Mouse (Mus musculus) liver, embryonic 14.5 days (tissue): ENCODE results near the gene Olfr1212. TPM values are rescaled to one million over a fixed set of nuclear protein-coding genes. Genes with fewer than 3 reads are reported as not detected.

ENCODE experiments used
- ATAC-seq: fragments of 200-750 bp; cut with Nextera tagmentation; 2 replicates; pipeline ENCODE4 v1.8.0; 2017; ENCODE audit warnings: moderate number of reproducible peaks, mild to moderate bottlenecking, moderate library complexity; ENCODE audit not compliant: insufficient read depth
- DNase-seq, 3 experiments: peaks; one replicate each; pipeline ENCODE4 v3.0.0-alpha.2; 2012 to 2013; ENCODE audit warnings: low read depth in 3 of 3, low spot score in 3 of 3
- H3K27ac ChIP-seq: fragments of 300-500 bp; sonication (generic); 2 replicates; pipeline ENCODE4 v1.5.1; 2014; ENCODE audit warnings: moderate library complexity, mild to moderate bottlenecking, control low read depth, inconsistent platforms
- H3K27me3 ChIP-seq: fragments of 300-500 bp; sonication (generic); 2 replicates; pipeline ENCODE4 v1.6.1; 2014; ENCODE audit warnings: mild to moderate bottlenecking, low read length, moderate library complexity; ENCODE audit not compliant: control insufficient read depth, insufficient read depth
- H3K36me3 ChIP-seq: fragments of 300-500 bp; sonication (generic); replicated peaks from 2 replicates; pipeline ENCODE4 v1.6.1; 2014; ENCODE audit warnings: low read depth; ENCODE audit not compliant: control insufficient read depth, insufficient read depth
- H3K4me1 ChIP-seq, 2 experiments: fragments of 200-500 bp in 1 of 2; fragments of 300-500 bp in 1 of 2; sonication (generic) in 1 of 2; replicated peaks; 2 replicates each; pipeline ENCODE4 v1.6.1; 2012 to 2014; ENCODE audit warnings: antibody characterized with exemption in 1 of 2, inconsistent platforms in 1 of 2, low read length in 1 of 2; ENCODE audit not compliant: control insufficient read depth in 2 of 2, insufficient read depth in 2 of 2
- H3K4me2 ChIP-seq: fragments of 300-500 bp; sonication (generic); 2 replicates; pipeline ENCODE4 v1.6.1; 2014; ENCODE audit warnings: low read depth, mild to moderate bottlenecking, control low read depth, moderate library complexity
- H3K4me3 ChIP-seq, 2 experiments: fragments of 200-500 bp in 1 of 2; fragments of 300-500 bp in 1 of 2; sonication (generic) in 1 of 2; 2 replicates each; pipeline ENCODE4 v1.5.1; 2012 to 2014; ENCODE audit warnings: low read depth in 2 of 2, low read length in 2 of 2, mild to moderate bottlenecking in 2 of 2, control low read depth in 1 of 2, inconsistent platforms in 1 of 2, moderate library complexity in 1 of 2; ENCODE audit not compliant: insufficient read depth in 1 of 2
- H3K9ac ChIP-seq: fragments of 300-500 bp; sonication (generic); replicated peaks from 2 replicates; pipeline ENCODE4 v1.6.1; 2014; ENCODE audit warnings: mild to moderate bottlenecking, control low read depth, moderate library complexity
- H3K9me3 ChIP-seq: fragments of 300-500 bp; sonication (generic); 2 replicates; pipeline ENCODE4 v1.6.1; 2016; ENCODE audit warnings: low read length, mixed read lengths; ENCODE audit not compliant: control insufficient read depth
- CTCF ChIP-seq: IDR thresholded peaks from 2 replicates; pipeline ENCODE4 v1.5.1; 2016; ENCODE audit warnings: antibody characterized with exemption, low read depth, control low read depth
- EP300 ChIP-seq: IDR thresholded peaks from 2 replicates; pipeline ENCODE4 v1.6.1; 2016; ENCODE audit warnings: antibody characterized with exemption, low read depth
- WGBS: fragments of 180-500 bp; shearing (Covaris S2); extraction: QIAGEN DNeasy Blood & Tissue Kit; methylation state at CpG from one replicate; pipeline ENCODE4 v1.1.7; 2014; ENCODE audit not compliant: insufficient replicate concordance; 5-methylcytosine and 5-hydroxymethylcytosine counted together
- polyA plus RNA-seq, 2 experiments: library from polyadenylated mRNA; depleted of rRNA in 1 of 2; stranded (reverse) in 1 of 2; unstranded in 1 of 2; fragments of >200 nt; fragmentation: Nextera tagmentation in 1 of 2; extraction: Ambion mirVana in 1 of 2; gene quantifications; 2 replicates each; pipeline versions ENCODE4 v1.2.1 to v1.2.3; 2012 to 2014

Olfr1212 gene
- polyA plus RNA-seq (2012; rRNA removed) (not detected in 2 replicates), polyA plus RNA-seq (2014; fragmentation: Nextera tagmentation; extraction: Ambion mirVana) (not detected in 2 replicates)

GRCm38 (mm10) chr2:88953669-88954068 lies at the start of gene Olfr1212:
TSS of gene Olfr1212 (plus strand) at chr2:88953969.
- H3K27ac ChIP-seq, result no peak within 1 kb of the TSS
- no peaks in the 10 kb centered on the region for H3K36me3 ChIP-seq
- no peak within 1 kb of the TSS for H3K9ac ChIP-seq
- H3K4me1 ChIP-seq, result no peaks in the 10 kb centered on the region
- DNase-seq (no peak), ATAC-seq (no peak)
- H3K4me2 ChIP-seq, result no peak within 1 kb of the TSS
- TF ChIP-seq EP300 (no peak), CTCF (no peak)
- H3K4me3 ChIP-seq, result no peak within 1 kb of the TSS
- no peaks in the 10 kb centered on the region for H3K9me3 ChIP-seq
- no peaks in the 10 kb centered on the region for H3K27me3 ChIP-seq

- H3K36me3 ChIP-seq, result no peaks in the 10 kb centered on the region
- DNase-seq (no peak), ATAC-seq (no peak)
- 66% methylated on average over 3 of the region's 3 CpGs for WGBS
- no peak within 1 kb of the TSS for H3K27ac ChIP-seq
- H3K27me3 ChIP-seq, result no peaks in the 10 kb centered on the region
- no peak within 1 kb of the TSS for H3K9ac ChIP-seq
- no peaks in the 10 kb centered on the region for H3K9me3 ChIP-seq
- H3K4me1 ChIP-seq, result no peaks in the 10 kb centered on the region
- H3K4me3 ChIP-seq, result no peak within 1 kb of the TSS
- no peak for TF ChIP-seq CTCF
- H3K4me2 ChIP-seq, result no peak within 1 kb of the TSS
Observed at GRCm38 (mm10) chr2:88915057-88915456, 38.7 kb upstream of the Olfr1212 start, which contains the start of gene Olfr1209. TSS of gene Olfr1209 (minus strand) at chr2:88915157.

- ATAC-seq (no peak), DNase-seq (no peak)
- H3K36me3 ChIP-seq, result no peaks in the 10 kb centered on the region
- H3K27me3 ChIP-seq, result no peaks in the 10 kb centered on the region
- no peaks in the 10 kb centered on the region for H3K9me3 ChIP-seq
- TF ChIP-seq EP300, result no peak
- no peak for TF ChIP-seq CTCF
- H3K9ac ChIP-seq, result no peak within 1 kb of the TSS
- no peaks in the 10 kb centered on the region for H3K4me1 ChIP-seq
- H3K4me2 ChIP-seq, result no peak within 1 kb of the TSS
- no peak within 1 kb of the TSS for H3K27ac ChIP-seq
- 71% methylated on average over 1 of the region's 1 CpGs for WGBS
- H3K4me3 ChIP-seq, result no peak within 1 kb of the TSS
Observed at GRCm38 (mm10) chr2:88938011-88938410, 15.8 kb upstream of the Olfr1212 start, which contains the start of gene Olfr1211. TSS of gene Olfr1211 (minus strand) at chr2:88938111.

GRCm38 (mm10) chr2:88980181-88980580 lies 26.4 kb downstream of the Olfr1212 start, which contains the start of gene Gm13762:
TSS of gene Gm13762 (minus strand) at chr2:88980281.
- Histone ChIP-seq H3K9me3 (no peaks in the 10 kb centered on the region), H3K36me3 (no peaks in the 10 kb centered on the region), H3K4me1 (no peaks in the 10 kb centered on the region), H3K4me3 (no peak within 1 kb of the TSS), H3K4me2 (no peak within 1 kb of the TSS), H3K27me3 (no peaks in the 10 kb centered on the region), H3K27ac (no peak within 1 kb of the TSS), H3K9ac (no peak within 1 kb of the TSS)
- no peak for DNase-seq
- TF ChIP-seq EP300 (no peak), CTCF (no peak)
- WGBS, result 47% methylated on average over 1 of the region's 1 CpGs
- no peak for ATAC-seq

GRCm38 (mm10) chr2:88992553-88992952 lies 38.8 kb downstream of the Olfr1212 start, which contains the start of gene Olfr1214:
TSS of gene Olfr1214 (minus strand) at chr2:88992653.
- no peak for ATAC-seq
- Histone ChIP-seq H3K4me2 (no peak within 1 kb of the TSS), H3K27me3 (no peaks in the 10 kb centered on the region), H3K36me3 (no peaks in the 10 kb centered on the region), H3K27ac (no peak within 1 kb of the TSS), H3K4me1 (no peaks in the 10 kb centered on the region), H3K4me3 (no peak within 1 kb of the TSS), H3K9ac (no peak within 1 kb of the TSS), H3K9me3 (no peaks in the 10 kb centered on the region)
- no peak for DNase-seq
- WGBS, result 58% methylated on average over 1 of the region's 1 CpGs
- TF ChIP-seq CTCF, result no peak
- no peak for TF ChIP-seq EP300
